Mouse (Mus musculus) midbrain, embryonic 11.5 days (tissue): ENCODE results near the gene Prkag2. TPM values are rescaled to one million over a fixed set of nuclear protein-coding genes. Genes with fewer than 3 reads are reported as not detected.

Source experiments
- ATAC-seq: fragments of 200-750 bp; cut with Nextera tagmentation; 2 replicates; pipeline ENCODE4 v1.8.0; 2017; ENCODE audit warnings: moderate TSS enrichment, moderate library complexity; ENCODE audit not compliant: low FRiP score
- DNase-seq: peaks from one replicate; pipeline ENCODE4 v3.0.0; 2015; ENCODE audit warnings: low spot score; ENCODE audit errors: missing footprints
- H3K27ac ChIP-seq: fragments of 300-500 bp; sonication (generic); 2 replicates; pipeline ENCODE4 v1.5.1; 2014; ENCODE audit warnings: low read depth, low read length
- H3K27me3 ChIP-seq: fragments of 300-500 bp; sonication (generic); 2 replicates; pipeline ENCODE4 v1.6.1; 2014; ENCODE audit warnings: mild to moderate bottlenecking, low read length, moderate library complexity, mixed read lengths; ENCODE audit not compliant: control insufficient read depth, insufficient read depth
- H3K36me3 ChIP-seq: fragments of 300-500 bp; sonication (generic); 2 replicates; pipeline ENCODE4 v1.6.1; 2014; ENCODE audit warnings: mild to moderate bottlenecking, low read length, moderate library complexity, mixed read lengths; ENCODE audit not compliant: control insufficient read depth, insufficient read depth
- H3K4me1 ChIP-seq: fragments of 300-500 bp; sonication (generic); 2 replicates; pipeline ENCODE4 v1.6.1; 2014; ENCODE audit warnings: low read length; ENCODE audit not compliant: control insufficient read depth, insufficient read depth
- H3K4me2 ChIP-seq: fragments of 300-500 bp; sonication (generic); 2 replicates; pipeline ENCODE4 v1.6.1; 2014; ENCODE audit warnings: mild to moderate bottlenecking, moderate library complexity
- H3K4me3 ChIP-seq: fragments of 300-500 bp; sonication (generic); 2 replicates; pipeline ENCODE4 v1.5.1; 2014; ENCODE audit warnings: low read depth, low read length
- H3K9ac ChIP-seq: fragments of 300-500 bp; sonication (generic); 2 replicates; pipeline ENCODE4 v1.6.1; 2014; ENCODE audit warnings: low read length
- H3K9me3 ChIP-seq: fragments of 300-500 bp; sonication (generic); 2 replicates; pipeline ENCODE4 v1.6.1; 2016; ENCODE audit warnings: low read length; ENCODE audit not compliant: control insufficient read depth
- WGBS: fragments of 180-500 bp; shearing (Covaris S2); extraction: QIAGEN DNeasy Blood & Tissue Kit; methylation state at CpG from one replicate; pipeline ENCODE4 v1.1.7; 2014; 5-methylcytosine and 5-hydroxymethylcytosine counted together
- polyA plus RNA-seq: library from polyadenylated mRNA; unstranded; fragments of >200 nt; fragmentation: Nextera tagmentation; extraction: Ambion mirVana; gene quantifications from 2 replicates; pipeline ENCODE4 v1.2.1, GENCODE M21; 2014

Gene Prkag2
- polyA plus RNA-seq, 1 experiment from 2014 or later: 59.8 TPM

DNA sequence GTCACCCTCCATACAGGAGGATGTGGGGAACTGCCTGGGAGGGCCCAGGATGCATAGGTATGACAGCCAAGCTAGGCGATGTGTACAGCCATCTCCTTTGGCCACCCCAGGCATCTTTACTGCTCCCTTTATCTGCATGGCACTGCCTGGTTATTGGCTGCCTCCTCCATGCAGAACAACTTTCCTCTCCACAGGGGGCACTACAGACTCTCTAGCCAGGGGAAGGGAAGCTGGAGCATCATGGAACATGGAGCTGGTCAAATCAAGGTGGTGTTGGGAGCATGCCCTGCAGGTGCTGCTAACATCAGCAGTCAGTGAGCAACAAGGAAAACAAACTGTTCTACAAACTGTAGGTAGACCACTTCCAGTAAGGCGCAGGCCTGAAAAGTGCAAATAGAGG lies 56.4 kb downstream of the Prkag2 start:
- 83% methylated on average over 2 of the region's 2 CpGs for WGBS
- ATAC-seq (no peak), DNase-seq (no peak)
- H3K4me3 ChIP-seq: no peak overlapping the region
- no peaks in the 10 kb centered on the region for H3K4me1 ChIP-seq
- no peak overlapping the region for H3K27ac ChIP-seq
- no peaks in the 10 kb centered on the region for H3K27me3 ChIP-seq
- no peaks in the 10 kb centered on the region for H3K9me3 ChIP-seq
- no peak overlapping the region for H3K9ac ChIP-seq
- H3K4me2 ChIP-seq: no peak overlapping the region
- H3K36me3 ChIP-seq: no peaks in the 10 kb centered on the region

DNA sequence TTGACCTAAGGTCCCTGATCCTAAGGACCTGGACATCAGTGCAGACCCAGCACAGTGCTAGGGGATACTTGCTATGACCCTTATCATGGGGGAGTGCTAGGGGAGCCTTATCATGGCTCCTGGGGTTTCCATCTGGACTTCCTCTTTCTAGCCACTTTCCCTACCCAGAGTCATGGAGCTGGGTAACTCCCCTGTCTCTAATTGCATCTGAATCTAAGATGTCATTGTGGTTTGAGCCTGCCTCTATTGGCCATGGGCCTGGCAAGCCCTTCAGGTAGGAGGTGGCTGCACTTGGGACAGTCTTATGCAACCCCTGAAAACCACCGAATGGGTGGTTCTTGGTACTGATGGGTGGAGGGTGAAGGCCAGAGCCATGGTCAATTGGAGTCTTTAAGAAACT lies 58.5 kb downstream of the Prkag2 start:
- H3K4me3 ChIP-seq: no peak overlapping the region
- H3K9ac ChIP-seq: no peak overlapping the region
- H3K36me3 ChIP-seq: no peaks in the 10 kb centered on the region
- H3K4me2 ChIP-seq: no peak overlapping the region
- DNase-seq: no peak
- WGBS: 93% methylated on average over 1 of the region's 1 CpGs
- H3K27ac ChIP-seq: no peak overlapping the region
- H3K4me1 ChIP-seq: no peaks in the 10 kb centered on the region
- no peak for ATAC-seq
- no peaks in the 10 kb centered on the region for H3K27me3 ChIP-seq
- H3K9me3 ChIP-seq: no peaks in the 10 kb centered on the region

DNA sequence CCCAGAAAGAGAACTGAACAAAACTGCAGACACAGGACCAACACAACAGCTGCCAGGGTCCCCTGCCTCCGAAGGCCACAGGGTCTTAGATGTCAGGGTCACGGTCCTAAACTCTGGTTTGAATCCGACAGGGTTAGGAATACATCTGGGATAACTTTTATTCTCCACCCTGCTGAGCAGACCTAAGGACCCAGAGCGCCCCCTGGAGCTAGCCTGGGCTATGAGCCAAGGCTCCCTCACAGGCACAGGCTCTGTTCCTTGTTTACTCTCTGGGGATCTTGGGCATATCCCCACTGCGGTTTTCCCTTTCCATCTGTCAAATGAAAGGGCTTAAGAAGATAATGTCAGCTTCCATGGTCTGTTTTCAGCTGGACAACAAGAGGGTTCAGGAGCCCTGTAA lies 59.1 kb downstream of the Prkag2 start:
- DNase-seq: no peak
- no peak overlapping the region for H3K9ac ChIP-seq
- ATAC-seq: no peak
- H3K9me3 ChIP-seq: no peaks in the 10 kb centered on the region
- H3K4me3 ChIP-seq: no peak overlapping the region
- no peaks in the 10 kb centered on the region for H3K36me3 ChIP-seq
- H3K4me1 ChIP-seq: no peaks in the 10 kb centered on the region
- no peak overlapping the region for H3K4me2 ChIP-seq
- H3K27me3 ChIP-seq: no peaks in the 10 kb centered on the region
- WGBS: 44% methylated on average over 5 of the region's 5 CpGs
- no peak overlapping the region for H3K27ac ChIP-seq

DNA sequence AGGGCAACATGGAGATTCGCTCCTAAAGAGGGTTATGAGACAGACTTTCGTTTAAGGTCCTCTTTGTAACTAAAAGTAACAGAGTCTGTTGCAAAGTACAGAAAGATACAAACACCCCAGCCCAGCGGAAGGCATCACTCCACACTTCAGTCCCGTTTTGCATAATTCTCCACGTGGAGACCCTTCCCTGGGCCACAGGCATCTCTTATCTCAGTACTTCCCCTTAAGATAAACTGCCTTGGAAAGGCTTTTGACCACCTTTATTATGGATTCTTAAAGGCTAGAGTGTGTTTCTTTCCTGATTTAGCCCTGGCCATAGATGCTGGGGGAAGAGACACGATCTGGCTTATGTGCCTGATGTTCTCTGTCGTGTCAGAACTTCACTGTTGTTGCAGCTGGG lies 59.5 kb downstream of the Prkag2 start:
- no peak overlapping the region for H3K9ac ChIP-seq
- no peaks in the 10 kb centered on the region for H3K9me3 ChIP-seq
- H3K27ac ChIP-seq: no peak overlapping the region
- H3K4me3 ChIP-seq: no peak overlapping the region
- no peak overlapping the region for H3K4me2 ChIP-seq
- H3K36me3 ChIP-seq: no peaks in the 10 kb centered on the region
- ATAC-seq (no peak), DNase-seq (no peak)
- 81% methylated on average over 7 of the region's 7 CpGs for WGBS
- no peaks in the 10 kb centered on the region for H3K4me1 ChIP-seq
- H3K27me3 ChIP-seq: no peaks in the 10 kb centered on the region

DNA sequence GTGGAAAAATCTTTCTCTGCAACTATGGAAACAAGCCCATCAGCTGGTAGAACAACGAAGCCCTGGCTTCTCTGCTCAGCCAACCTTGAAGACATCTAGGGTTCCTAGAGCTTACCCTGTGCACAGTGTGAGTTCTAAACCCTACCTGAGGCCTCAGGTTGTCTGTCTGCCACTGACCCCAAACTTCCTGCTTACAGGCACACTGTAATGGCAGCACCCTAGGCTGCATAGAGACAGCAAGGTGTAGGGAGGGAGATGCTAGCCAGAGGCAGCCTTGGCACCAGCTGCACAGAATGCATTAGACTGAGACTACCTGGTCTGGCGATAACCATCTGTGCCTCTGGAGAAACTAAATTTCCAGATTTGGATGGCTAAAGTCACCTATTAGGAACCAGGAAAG lies 61.6 kb downstream of the Prkag2 start:
- no peaks in the 10 kb centered on the region for H3K36me3 ChIP-seq
- DNase-seq: no peak
- no peaks in the 10 kb centered on the region for H3K4me1 ChIP-seq
- H3K4me2 ChIP-seq: no peak overlapping the region
- no peak overlapping the region for H3K9ac ChIP-seq
- ATAC-seq: no peak
- H3K27me3 ChIP-seq: no peaks in the 10 kb centered on the region
- H3K9me3 ChIP-seq: no peaks in the 10 kb centered on the region
- H3K4me3 ChIP-seq: no peak overlapping the region
- H3K27ac ChIP-seq: no peak overlapping the region
- 91% methylated on average over 2 of the region's 2 CpGs for WGBS

DNA sequence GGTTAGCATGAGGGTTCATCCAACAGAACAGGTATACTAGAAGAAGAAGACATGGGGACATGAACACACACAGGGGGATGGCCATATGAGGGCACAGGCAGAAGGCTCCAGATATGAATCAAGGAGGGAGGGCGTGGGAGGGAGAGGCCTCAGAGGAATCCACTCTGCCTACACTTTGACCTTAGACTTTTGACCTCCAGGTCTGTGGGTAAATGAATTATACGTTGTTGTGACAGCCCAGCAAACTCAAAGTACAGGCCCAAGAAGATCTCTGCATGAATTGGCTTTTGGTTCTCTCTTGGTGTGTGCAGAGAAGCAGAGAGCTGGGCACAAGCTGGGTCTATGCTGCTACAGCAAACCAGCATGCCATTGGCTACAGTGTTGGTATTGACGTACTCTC lies 65.1 kb downstream of the Prkag2 start:
- Histone ChIP-seq H3K9me3 (no peaks in the 10 kb centered on the region), H3K36me3 (no peaks in the 10 kb centered on the region), H3K27ac (no peak overlapping the region), H3K9ac (no peak overlapping the region), H3K4me3 (no peak overlapping the region), H3K4me2 (no peak overlapping the region), H3K27me3 (no peaks in the 10 kb centered on the region), H3K4me1 (no peaks in the 10 kb centered on the region)
- 89% methylated on average over 3 of the region's 3 CpGs for WGBS
- ATAC-seq (no peak), DNase-seq (no peak)

DNA sequence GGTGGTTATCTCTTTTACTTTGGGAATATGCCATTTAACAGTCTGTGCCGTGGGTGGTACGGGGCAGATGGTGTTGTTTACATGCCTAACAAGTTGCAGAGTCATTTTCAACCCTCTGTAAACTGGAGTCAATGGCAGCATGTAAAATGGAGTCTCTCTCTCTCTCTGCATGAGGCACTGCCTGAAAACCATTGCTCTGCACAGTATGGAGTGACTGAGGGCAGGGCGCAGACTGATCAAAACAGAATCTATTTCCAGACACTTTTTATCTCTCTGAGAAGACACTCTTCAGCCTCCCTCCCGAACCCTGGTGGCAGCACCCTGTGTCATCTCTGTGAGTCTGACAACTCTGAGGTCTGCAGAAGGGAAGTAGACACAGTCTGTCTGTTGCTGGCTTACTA lies 69.0 kb downstream of the Prkag2 start:
- no peaks in the 10 kb centered on the region for H3K36me3 ChIP-seq
- DNase-seq (no peak), ATAC-seq (no peak)
- no peak overlapping the region for H3K27ac ChIP-seq
- H3K9me3 ChIP-seq: no peaks in the 10 kb centered on the region
- no peaks in the 10 kb centered on the region for H3K27me3 ChIP-seq
- 89% methylated on average over 4 of the region's 4 CpGs for WGBS
- no peaks in the 10 kb centered on the region for H3K4me1 ChIP-seq
- no peak overlapping the region for H3K9ac ChIP-seq
- no peak overlapping the region for H3K4me3 ChIP-seq
- H3K4me2 ChIP-seq: no peak overlapping the region

DNA sequence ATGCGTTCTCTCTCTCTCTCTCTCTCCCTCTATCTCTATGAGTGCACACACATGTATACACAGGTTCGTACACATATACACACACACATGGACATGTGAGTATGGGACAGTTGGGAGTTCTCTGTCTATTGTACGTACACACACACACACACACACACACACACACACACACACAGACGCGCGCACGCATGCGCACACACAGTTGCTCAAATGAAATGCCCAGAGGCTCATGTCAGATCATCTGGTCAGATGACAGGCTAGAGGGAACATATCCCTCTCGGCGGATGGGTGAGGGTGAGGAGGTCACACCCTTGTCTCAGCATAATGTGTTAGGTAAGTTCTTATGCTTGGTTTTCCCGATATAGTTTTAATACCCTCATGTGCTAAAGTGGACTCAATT lies 69.4 kb downstream of the Prkag2 start:
- no peak overlapping the region for H3K4me2 ChIP-seq
- DNase-seq: no peak
- no peak overlapping the region for H3K4me3 ChIP-seq
- no peaks in the 10 kb centered on the region for H3K27me3 ChIP-seq
- H3K36me3 ChIP-seq: no peaks in the 10 kb centered on the region
- 91% methylated on average over 11 of the region's 11 CpGs for WGBS
- H3K9me3 ChIP-seq: no peaks in the 10 kb centered on the region
- no peak overlapping the region for H3K27ac ChIP-seq
- no peak for ATAC-seq
- H3K9ac ChIP-seq: no peak overlapping the region
- H3K4me1 ChIP-seq: no peaks in the 10 kb centered on the region

DNA sequence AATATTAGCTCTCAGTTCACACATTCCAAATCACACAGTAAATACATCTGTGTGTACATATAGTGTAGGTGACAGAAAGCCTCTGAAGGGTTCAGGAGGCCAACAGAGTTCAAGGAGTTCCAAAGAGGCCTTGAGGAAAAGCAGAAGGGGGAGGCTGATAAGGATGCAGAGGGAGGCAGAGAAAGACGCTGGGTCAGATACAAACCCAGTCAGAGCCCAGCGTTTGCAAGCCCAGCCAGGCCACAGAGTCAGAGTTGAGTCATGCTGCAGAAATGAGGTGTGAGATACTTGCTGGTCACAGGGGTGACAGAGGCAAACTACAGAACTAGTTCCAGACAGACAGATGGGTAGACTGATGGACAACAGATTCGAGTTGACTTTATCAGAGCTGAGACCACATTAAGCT lies 70.2 kb downstream of the Prkag2 start:
- no peak for DNase-seq

DNA sequence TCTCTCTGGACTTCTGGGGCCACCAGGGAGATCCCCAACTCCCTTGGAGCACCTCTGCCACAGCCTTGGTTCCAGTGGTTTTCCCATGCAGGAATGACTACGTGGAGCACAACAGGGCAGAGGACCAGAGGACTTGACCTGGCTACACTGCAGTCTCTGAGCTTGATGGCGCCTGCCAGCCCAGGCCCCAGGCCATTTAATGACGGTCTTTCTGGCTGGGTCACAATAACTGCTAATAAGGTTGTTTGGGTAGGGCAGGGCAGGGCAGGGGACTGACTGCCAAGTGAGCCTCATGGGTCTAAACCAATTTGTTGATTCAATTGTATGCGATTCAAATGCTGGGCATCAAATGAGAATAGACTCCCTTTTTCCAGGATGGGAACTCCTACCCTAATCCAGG lies 72.8 kb downstream of the Prkag2 start:
- 79% methylated on average over 4 of the region's 4 CpGs for WGBS

More for the DNA sequence above, 70.2 kb downstream of the Prkag2 start:
- Histone ChIP-seq H3K36me3 (no peaks in the 10 kb centered on the region), H3K9ac (no peak overlapping the region), H3K4me3 (no peak overlapping the region), H3K9me3 (no peaks in the 10 kb centered on the region), H3K4me1 (no peaks in the 10 kb centered on the region), H3K27ac (no peak overlapping the region), H3K27me3 (no peaks in the 10 kb centered on the region), H3K4me2 (no peak overlapping the region)
- no peak for ATAC-seq
- 76% methylated on average over 3 of the region's 3 CpGs for WGBS

More for the DNA sequence above, 72.8 kb downstream of the Prkag2 start:
- H3K4me2 ChIP-seq: no peak overlapping the region
- no peaks in the 10 kb centered on the region for H3K36me3 ChIP-seq
- H3K27me3 ChIP-seq: no peaks in the 10 kb centered on the region
- H3K9me3 ChIP-seq: no peaks in the 10 kb centered on the region
- no peak for ATAC-seq
- no peak overlapping the region for H3K27ac ChIP-seq
- no peak overlapping the region for H3K9ac ChIP-seq
- no peaks in the 10 kb centered on the region for H3K4me1 ChIP-seq
- no peak overlapping the region for H3K4me3 ChIP-seq
- no peak for DNase-seq
